Mouse (Mus musculus) cortical plate, adult 2 months (tissue): ENCODE results near the gene Cox7a1.

ENCODE experiments used
- CTCF ChIP-seq: fragments of 200-500 bp; IDR thresholded peaks from 2 replicates; pipeline ENCODE4 v1.5.1; 2011; ENCODE audit warnings: mild to moderate bottlenecking, control low read depth, low read length; ENCODE audit not compliant: insufficient read depth; ENCODE audit errors: extremely low read depth
- POLR2A ChIP-seq: fragments of 200-500 bp; IDR thresholded peaks from 2 replicates; pipeline ENCODE4 v1.6.1; 2011; ENCODE audit warnings: mild to moderate bottlenecking, low read length, control low read depth; ENCODE audit not compliant: insufficient read depth; ENCODE audit errors: extremely low read depth

DNA sequence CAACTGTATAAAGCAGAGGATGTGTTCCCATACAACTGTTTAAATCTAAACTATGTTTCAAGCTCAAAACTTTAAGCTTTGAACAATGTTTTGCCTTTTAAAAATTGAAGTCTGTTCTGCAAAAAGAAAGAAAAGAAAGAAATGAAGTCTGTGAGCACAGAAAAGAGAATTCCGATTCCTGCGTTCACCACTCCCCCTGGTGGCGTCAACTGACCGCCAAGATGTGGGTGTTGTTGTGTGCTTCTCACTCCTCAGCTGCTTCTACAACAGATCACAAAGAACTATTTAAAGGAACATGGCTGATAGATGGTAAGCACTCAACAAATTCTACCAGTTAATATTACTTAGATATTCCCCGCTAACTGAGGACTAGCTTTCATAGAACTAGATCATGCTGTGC is 20.8 kb upstream of the Cox7a1 start:
- TF ChIP-seq CTCF (peak; percentile 36), POLR2A (no peak)
